Mouse (Mus musculus) left cerebral cortex, postnatal 36 days (tissue): ENCODE measurements around the gene Tst. TPM values are rescaled to one million over a fixed set of nuclear protein-coding genes. Genes with fewer than 3 reads are reported as not detected.

Experiments
- DNase-seq, 2 experiments: peaks; one replicate each; pipeline ENCODE4 v3.0.0; 2021 to 2022; ENCODE audit warnings: low spot score in 2 of 2, mixed read lengths in 1 of 2
- intact Hi-C: fragments of 180-260 bp; cut with DNase I; formaldehyde crosslinking; loops from one replicate; pipeline ENCODE4 v1.15.1; 2025
- total RNA-seq, 2 experiments: library from RNA; stranded (reverse); gene quantifications; 2 replicates each; pipeline ENCODE4 v1.2.3; 2021

The Tst gene
- total RNA-seq, 2 experiments from 2014 or later = 28.1 to 36.3 TPM

GRCm38 (mm10) chr15:78403301-78403741, 2.4 kb downstream of the Tst start:
- intact Hi-C loops = no loop called here
- no peak for DNase-seq

- intact Hi-C loops = no loop called here
- no peak for DNase-seq
Measured at GRCm38 (mm10) chr15:78402423-78402822, 3.3 kb downstream of the Tst start.

- intact Hi-C loops = no loop called here
- peak in 1 of 2 experiments; percentile 44 for DNase-seq
Measured at GRCm38 (mm10) chr15:78401921-78402320, 3.8 kb downstream of the Tst start.

GRCm38 (mm10) chr15:78401345-78401744, 4.4 kb downstream of the Tst start:
- DNase-seq = no peak
- intact Hi-C loops = no loop called here

GRCm38 (mm10) chr15:78395478-78395962, 10.2 kb downstream of the Tst start, which contains the start of gene Tex33:
TSS of gene Tex33 (minus strand) at chr15:78395912.
- no peak for DNase-seq
- intact Hi-C loops = no loop called here

GRCm38 (mm10) chr15:78390855-78391254, 14.9 kb downstream of the Tst start:
- intact Hi-C loops = no loop called here
- DNase-seq = no peak

- no peak for DNase-seq
- intact Hi-C loops = no loop called here
Measured at GRCm38 (mm10) chr15:78385564-78385963, 20.1 kb downstream of the Tst start.

- DNase-seq = no peak
- intact Hi-C loops = no loop called here
Measured at GRCm38 (mm10) chr15:78384220-78385116, 21.2 kb downstream of the Tst start.

GRCm38 (mm10) chr15:78383450-78384219, 22.1 kb downstream of the Tst start:
- DNase-seq = no peak
- intact Hi-C loops = no loop called here

GRCm38 (mm10) chr15:78382115-78382514, 23.6 kb downstream of the Tst start:
- intact Hi-C loops = no loop called here
- DNase-seq = no peak

- intact Hi-C loops = no loop called here
- DNase-seq = no peak
Measured at GRCm38 (mm10) chr15:78380741-78381140, 25.0 kb downstream of the Tst start.

GRCm38 (mm10) chr15:78380208-78380607, 25.5 kb downstream of the Tst start:
- intact Hi-C loops = no loop called here
- DNase-seq = no peak

GRCm38 (mm10) chr15:78378556-78378955, 27.2 kb downstream of the Tst start:
- intact Hi-C loops = no loop called here
- no peak for DNase-seq

GRCm38 (mm10) chr15:78377859-78378258, 27.8 kb downstream of the Tst start:
- DNase-seq = no peak
- intact Hi-C loops = no loop called here

- intact Hi-C loops = no loop called here
- peak in 1 of 2 experiments; percentile 29 for DNase-seq
Measured at GRCm38 (mm10) chr15:78374204-78374603, 31.5 kb downstream of the Tst start.

GRCm38 (mm10) chr15:78372796-78373195, 32.9 kb downstream of the Tst start:
- intact Hi-C loops = no loop called here
- no peak for DNase-seq

GRCm38 (mm10) chr15:78369641-78370040, 36.1 kb downstream of the Tst start:
- intact Hi-C loops = no loop called here
- no peak for DNase-seq

GRCm38 (mm10) chr15:78368926-78369346, 36.8 kb downstream of the Tst start:
- intact Hi-C loops = no loop called here
- DNase-seq = peak in 1 of 2 experiments; percentile 32

- intact Hi-C loops = no loop called here
- peak; percentile 21 to 23 for DNase-seq
Measured at GRCm38 (mm10) chr15:78367811-78368210, 37.9 kb downstream of the Tst start.

- peak; percentile 33 to 49 for DNase-seq
- intact Hi-C loops = no loop called here
Measured at GRCm38 (mm10) chr15:78366875-78367274, 38.8 kb downstream of the Tst start.
